Mouse (Mus musculus): ENCODE results near the gene Sirt7.

- TF ChIP-seq CHD2 (IDR thresholded peaks at IDR 0.05; ENCODE audit: low read length) (no peak), CTCF (IDR thresholded peaks at IDR 0.05 in 2 of 3, conservative IDR thresholded peaks at IDR 0.05 in 1 of 3; ENCODE audit: control insufficient read depth in 1 of 3, insufficient read depth in 1 of 3, low read depth in 2 of 3, low read length in 3 of 3, poor library complexity in 1 of 3, severe bottlenecking in 1 of 3) (no peak), POLR2A (IDR thresholded peaks at IDR 0.05; ENCODE audit: control insufficient read depth in 1 of 2, insufficient read depth in 1 of 2, low read depth in 1 of 2, low read length in 2 of 2, poor library complexity in 1 of 2) (no peak), HCFC1 (IDR thresholded peaks at IDR 0.05; ENCODE audit: low read depth, low read length) (no peak), NRF1 (IDR thresholded peaks at IDR 0.05; ENCODE audit: insufficient read depth, low read depth, low read length, poor library complexity, severe bottlenecking) (no peak), UBTF (IDR thresholded peaks at IDR 0.05; ENCODE audit: borderline replicate concordance, insufficient read depth, low read depth, low read length) (no peak), MEF2A (IDR thresholded peaks at IDR 0.05; ENCODE audit: extremely low read depth, insufficient replicate concordance, low read depth, low read length, poor library complexity, severe bottlenecking) (no peak), MAZ (IDR thresholded peaks at IDR 0.05; ENCODE audit: low read depth, low read length) (no peak), POLR2AphosphoS5 (IDR thresholded peaks at IDR 0.05; ENCODE audit: borderline replicate concordance, low read depth, low read length) (no peak), NELFE (IDR thresholded peaks at IDR 0.05; ENCODE audit: low read depth, low read length) (no peak)
Measured at GRCm38 (mm10) chr11:120631726-120632448, 6.8 kb upstream of the Sirt7 start.

Data from MEL (cell line).